Mouse (Mus musculus) myocyte (in vitro differentiated cells): ENCODE data around the gene Slc36a2.

ENCODE experiments used
- CEBPB ChIP-seq: IDR thresholded peaks from 2 replicates; pipeline ENCODE4 v1.6.1; 2011; ENCODE audit warnings: mild to moderate bottlenecking, moderate library complexity; ENCODE audit not compliant: poor library complexity, insufficient read depth, severe bottlenecking
- MAX ChIP-seq: IDR thresholded peaks from one replicate; pipeline ENCODE4 v1.6.1; 2011; ENCODE audit warnings: low read depth, mild to moderate bottlenecking, control low read depth
- MYOD1 ChIP-seq, 3 experiments: IDR thresholded peaks; one replicate each; pipeline ENCODE4 v1.6.1; 2011; ENCODE audit warnings: control low read depth in 2 of 3, low read depth in 2 of 3, mild to moderate bottlenecking in 2 of 3, moderate library complexity in 1 of 3; ENCODE audit not compliant: insufficient read length in 2 of 3, control insufficient read depth in 1 of 3
- MYOG ChIP-seq, 3 experiments: IDR thresholded peaks; one replicate each; pipeline ENCODE4 v1.6.1; 2011; ENCODE audit warnings: control low read depth in 2 of 3, low read depth in 2 of 3, mild to moderate bottlenecking in 2 of 3; ENCODE audit not compliant: insufficient read length in 2 of 3, control insufficient read depth in 1 of 3, insufficient read depth in 1 of 3
- POLR2A ChIP-seq: IDR thresholded peaks from one replicate; pipeline ENCODE4 v1.6.1; 2011; ENCODE audit warnings: low read depth, mild to moderate bottlenecking, control low read depth, moderate library complexity; ENCODE audit not compliant: insufficient read length
- POLR2AphosphoS2 ChIP-seq: IDR thresholded peaks from one replicate; pipeline ENCODE4 v1.6.1; 2011; ENCODE audit warnings: low read depth, control low read depth; ENCODE audit not compliant: insufficient read length
- TCF12 ChIP-seq: IDR thresholded peaks from one replicate; pipeline ENCODE4 v1.6.1; 2011; ENCODE audit warnings: mild to moderate bottlenecking, control low read depth; ENCODE audit not compliant: poor library complexity, insufficient read depth, severe bottlenecking
- USF1 ChIP-seq: IDR thresholded peaks from one replicate; pipeline ENCODE4 v1.6.1; 2011; ENCODE audit warnings: low read depth, mild to moderate bottlenecking, control low read depth, moderate library complexity

GRCm38 (mm10) chr11:55209032-55209431 is 24.2 kb upstream of the Slc36a2 start:
- TF ChIP-seq MYOD1 (IDR thresholded peaks at IDR 0.05; ENCODE audit: control insufficient read depth in 1 of 3, insufficient read length in 2 of 3, low read depth in 2 of 3) (no peak), MAX (no peak), USF1 (no peak), POLR2A (no peak), MYOG (IDR thresholded peaks at IDR 0.05; ENCODE audit: control insufficient read depth in 1 of 3, insufficient read depth in 1 of 3, insufficient read length in 2 of 3, low read depth in 2 of 3) (no peak), TCF12 (no peak), POLR2AphosphoS2 (no peak), CEBPB (no peak)
